Comparison of ENCODE assay signal across 30 mouse cellular contexts in the genomic region with DNA sequence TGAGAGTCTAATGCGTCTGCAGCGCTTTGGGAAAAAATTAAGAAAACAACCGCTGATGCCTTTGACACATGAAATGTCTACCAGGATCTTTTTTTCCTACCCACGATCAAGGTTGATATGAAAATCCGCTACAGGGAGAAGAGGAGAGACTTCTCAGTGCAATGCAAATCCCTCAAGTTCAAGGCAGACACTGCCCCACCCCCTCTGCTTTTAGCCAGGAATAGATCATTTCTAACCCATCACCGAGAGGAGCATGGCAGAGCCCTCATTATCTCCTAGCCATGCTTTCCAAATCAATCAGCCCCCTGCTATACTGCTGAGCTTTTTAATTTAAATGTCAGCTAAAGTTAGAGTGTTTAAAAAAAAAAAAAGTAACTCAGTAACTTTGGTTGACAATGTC.
A peak's percentile ranks its signal among the peaks of the same experiment; 100 is the strongest.
DNase-seq lines count a peak whose midpoint lies in the region; ATAC-seq and TF ChIP-seq lines count a peak whose summit lies in the region.
"Had no signal": no experiment of that assay in that cellular context is flagged by ENCODE, and none has a peak within 500 bp of the region (broad histone marks: within the 10 kb centered on the region; RNA-seq: fewer than 3 reads in every experiment).

No protein-coding gene starts in this region.

- no peak overlapping the region for H3K9ac ChIP-seq in forebrain, embryonic 14.5 days (ENCODE audit: low read length)
- no peak overlapping the region for H3K9ac ChIP-seq in midbrain, embryonic 14.5 days (replicated peaks; ENCODE audit: low read length)
- no peak overlapping the region for H3K9ac ChIP-seq in midbrain, embryonic 13.5 days (replicated peaks)
- H3K9ac ChIP-seq in limb, embryonic 15.5 days: no peak overlapping the region
- H3K9ac ChIP-seq: embryonic facial prominence, embryonic 15.5 days; hindbrain, embryonic 12.5 days; liver, embryonic 14.5 days; neural tube, embryonic 12.5 days; stomach, embryonic 15.5 days had no signal

- H3K27ac ChIP-seq in forebrain, embryonic 14.5 days (ENCODE audit: low read depth, low read length): no peak overlapping the region
- no peak overlapping the region for H3K27ac ChIP-seq in forebrain, embryonic 10.5 days
- no peak overlapping the region for H3K27ac ChIP-seq in midbrain, embryonic 14.5 days (replicated peaks; ENCODE audit: low read depth, low read length)
- no peak overlapping the region for H3K27ac ChIP-seq in midbrain, embryonic 13.5 days
- H3K27ac ChIP-seq in limb, embryonic 15.5 days: peak overlapping the region; percentile 43; the same call in 1 of the 2 replicates
- H3K27ac ChIP-seq: embryonic facial prominence, embryonic 15.5 days; liver, embryonic 14.5 days; macrophage; neural tube, embryonic 12.5 days; stomach, embryonic 15.5 days had no signal

- ATAC-seq in forebrain, embryonic 14.5 days: no peak
- no peak for ATAC-seq in midbrain, embryonic 14.5 days (ENCODE audit: low FRiP score, low TSS enrichment)
- ATAC-seq in midbrain, embryonic 13.5 days: no peak
- no peak for ATAC-seq in limb, embryonic 15.5 days (ENCODE audit: insufficient number of reproducible peaks, low FRiP score, low TSS enrichment, low read depth)
- ATAC-seq: intestine, postnatal 0 days; Patski had no signal

- no peak for TF ChIP-seq POLR2A in brain, embryonic 14.5 days (IDR thresholded peaks at IDR 0.05; ENCODE audit: borderline replicate concordance, extremely low read depth, insufficient read depth, insufficient read length, poor library complexity, severe bottlenecking)

- DNase-seq in forebrain, embryonic 14.5 days (ENCODE audit: low spot score): peak; percentile 50
- no peak for DNase-seq in forebrain, embryonic 10.5 days (ENCODE audit: extremely low spot score, low spot score)
- DNase-seq in midbrain, embryonic 14.5 days: peak; percentile 58
- peak; percentile 80 for DNase-seq in brain, embryonic 14.5 days (ENCODE audit: low read depth)
- DNase-seq in urinary bladder, postnatal 25 days (ENCODE audit: low spot score): no peak
- DNase-seq in T-cell, adult 2 months (ENCODE audit: low spot score): no peak
- DNase-seq: adrenal gland, postnatal 14 days; cerebellum, adult 18-20 months; cerebellum, postnatal 10 days; gastrocnemius, adult 2 months; gastrocnemius, postnatal 36 days; heart, postnatal 36 days; kidney, postnatal 25 days; layer of hippocampus, postnatal 36 days; left cerebral cortex, postnatal 4 days; liver; lung, adult 2 months; lung, postnatal 10 days had no signal

- H3K27me3 ChIP-seq in forebrain, embryonic 14.5 days (replicated peaks; ENCODE audit: control insufficient read depth, insufficient read depth, low read length): no peaks in the 10 kb centered on the region
- peaks cover 9% of the 10 kb centered on the region for H3K27me3 ChIP-seq in forebrain, embryonic 10.5 days (ENCODE audit: poor library complexity, severe bottlenecking)
- no peaks in the 10 kb centered on the region for H3K27me3 ChIP-seq in midbrain, embryonic 14.5 days (ENCODE audit: control insufficient read depth, insufficient read depth, low read length)
- no peaks in the 10 kb centered on the region for H3K27me3 ChIP-seq in midbrain, embryonic 13.5 days
- no peaks in the 10 kb centered on the region for H3K27me3 ChIP-seq in limb, embryonic 15.5 days
- H3K27me3 ChIP-seq: embryonic facial prominence, embryonic 15.5 days; hindbrain, embryonic 12.5 days; neural tube, embryonic 12.5 days; Patski; stomach, embryonic 15.5 days had no signal

- no peak overlapping the region for H3K4me2 ChIP-seq in forebrain, embryonic 14.5 days (ENCODE audit: low read length)
- H3K4me2 ChIP-seq in midbrain, embryonic 14.5 days (ENCODE audit: low read length): no peak overlapping the region
- no peak overlapping the region for H3K4me2 ChIP-seq in midbrain, embryonic 13.5 days (replicated peaks)
- H3K4me2 ChIP-seq in limb, embryonic 15.5 days: no peak overlapping the region
- H3K4me2 ChIP-seq: embryonic facial prominence, embryonic 15.5 days; heart, embryonic 11.5 days; hindbrain, embryonic 12.5 days; neural tube, embryonic 12.5 days; stomach, embryonic 15.5 days had no signal

- no peak for TF ChIP-seq CTCF in brain, embryonic 14.5 days (IDR thresholded peaks at IDR 0.05; ENCODE audit: borderline replicate concordance, extremely low read depth, insufficient read depth, insufficient read length)

- no peak overlapping the region for H3K4me3 ChIP-seq in forebrain, embryonic 14.5 days (ENCODE audit: low read depth, low read length)
- no peak overlapping the region for H3K4me3 ChIP-seq in forebrain, embryonic 10.5 days
- no peak overlapping the region for H3K4me3 ChIP-seq in midbrain, embryonic 14.5 days (replicated peaks; ENCODE audit: low read depth, low read length)
- H3K4me3 ChIP-seq in midbrain, embryonic 13.5 days (replicated peaks): no peak overlapping the region
- H3K4me3 ChIP-seq in limb, embryonic 15.5 days: no peak overlapping the region
- H3K4me3 ChIP-seq: embryonic facial prominence, embryonic 10.5 days; embryonic facial prominence, embryonic 15.5 days; gastrocnemius, adult 2 months; hindbrain, embryonic 12.5 days; neural tube, embryonic 12.5 days; stomach, embryonic 15.5 days had no signal

- WGBS in forebrain, embryonic 14.5 days: 47% methylated on average over 6 of the region's 6 CpGs
- WGBS in forebrain, embryonic 10.5 days: 69% methylated on average over 6 of the region's 6 CpGs
- WGBS in midbrain, embryonic 14.5 days: 36% methylated on average over 6 of the region's 6 CpGs
- 41% methylated on average over 6 of the region's 6 CpGs for WGBS in midbrain, embryonic 13.5 days
- 41% methylated on average over 6 of the region's 6 CpGs for WGBS in limb, embryonic 15.5 days

- no peaks in the 10 kb centered on the region for H3K9me3 ChIP-seq in forebrain, embryonic 14.5 days (replicated peaks; ENCODE audit: control insufficient read depth, low read length)
- H3K9me3 ChIP-seq in forebrain, embryonic 10.5 days: no peaks in the 10 kb centered on the region
- H3K9me3 ChIP-seq in midbrain, embryonic 14.5 days (ENCODE audit: control insufficient read depth, low read length): no peaks in the 10 kb centered on the region
- H3K9me3 ChIP-seq in midbrain, embryonic 13.5 days: no peaks in the 10 kb centered on the region
- no peaks in the 10 kb centered on the region for H3K9me3 ChIP-seq in limb, embryonic 15.5 days
- H3K9me3 ChIP-seq: embryonic facial prominence, embryonic 10.5 days; embryonic facial prominence, embryonic 15.5 days; hindbrain, embryonic 12.5 days; neural tube, embryonic 12.5 days; stomach, embryonic 15.5 days had no signal

- H3K4me1 ChIP-seq in forebrain, embryonic 14.5 days (ENCODE audit: control insufficient read depth, insufficient read depth, low read length): peaks cover 29% of the 10 kb centered on the region
- H3K4me1 ChIP-seq in forebrain, embryonic 10.5 days: peaks cover 63% of the 10 kb centered on the region
- peaks cover 25% of the 10 kb centered on the region for H3K4me1 ChIP-seq in midbrain, embryonic 14.5 days (ENCODE audit: control insufficient read depth, insufficient read depth, low read length)
- H3K4me1 ChIP-seq in midbrain, embryonic 13.5 days (replicated peaks): peaks cover 36% of the 10 kb centered on the region
- H3K4me1 ChIP-seq in limb, embryonic 15.5 days: peaks cover 10% of the 10 kb centered on the region
- H3K4me1 ChIP-seq: stomach, embryonic 15.5 days had no signal

- no peaks in the 10 kb centered on the region for H3K36me3 ChIP-seq in forebrain, embryonic 14.5 days (ENCODE audit: control insufficient read depth, insufficient read depth, low read length)
- no peaks in the 10 kb centered on the region for H3K36me3 ChIP-seq in forebrain, embryonic 10.5 days (replicated peaks)
- H3K36me3 ChIP-seq in midbrain, embryonic 14.5 days (ENCODE audit: control insufficient read depth, insufficient read depth, low read length): no peaks in the 10 kb centered on the region
- no peaks in the 10 kb centered on the region for H3K36me3 ChIP-seq in midbrain, embryonic 13.5 days
- H3K36me3 ChIP-seq in limb, embryonic 15.5 days: no peaks in the 10 kb centered on the region
- H3K36me3 ChIP-seq: embryonic facial prominence, embryonic 10.5 days; embryonic facial prominence, embryonic 15.5 days; hindbrain, embryonic 12.5 days; neural tube, embryonic 12.5 days; stomach, embryonic 15.5 days had no signal

Comparison
In these comparisons a context has a peak if more than half of its experiments do, and no peak if none do; other contexts are left out.
1. DNase-seq: peak in forebrain, embryonic 14.5 days (single experiment), midbrain, embryonic 14.5 days (single experiment) and brain, embryonic 14.5 days (single experiment); none in forebrain, embryonic 10.5 days (single experiment), urinary bladder, postnatal 25 days (single experiment) and T-cell, adult 2 months (single experiment).